Mouse (Mus musculus) midbrain, embryonic 15.5 days (tissue): ENCODE results near the gene Col26a1. TPM values are rescaled to one million over a fixed set of nuclear protein-coding genes. Genes with fewer than 3 reads are reported as not detected.

Source experiments
- ATAC-seq: fragments of 200-750 bp; cut with Nextera tagmentation; replicated peaks from 2 replicates; pipeline ENCODE4 v1.8.0; 2017; ENCODE audit warnings: moderate TSS enrichment
- H3K27ac ChIP-seq: fragments of 300-500 bp; sonication (generic); 2 replicates; pipeline ENCODE4 v1.5.1; 2015; ENCODE audit warnings: mild to moderate bottlenecking, inconsistent platforms
- H3K27me3 ChIP-seq: fragments of 300-500 bp; sonication (generic); replicated peaks from 2 replicates; pipeline ENCODE4 v1.6.1; 2015; ENCODE audit warnings: inconsistent platforms
- H3K36me3 ChIP-seq: fragments of 300-500 bp; sonication (generic); replicated peaks from 2 replicates; pipeline ENCODE4 v1.6.1; 2015; ENCODE audit warnings: inconsistent platforms
- H3K4me1 ChIP-seq: fragments of 300-500 bp; sonication (generic); 2 replicates; pipeline ENCODE4 v1.6.1; 2015; ENCODE audit warnings: inconsistent platforms
- H3K4me2 ChIP-seq: fragments of 300-500 bp; sonication (generic); 2 replicates; pipeline ENCODE4 v1.6.1; 2015; ENCODE audit warnings: inconsistent platforms, mild to moderate bottlenecking, moderate library complexity
- H3K4me3 ChIP-seq: fragments of 300-500 bp; sonication (generic); 2 replicates; pipeline ENCODE4 v1.5.1; 2015; ENCODE audit warnings: mild to moderate bottlenecking, inconsistent platforms
- H3K9ac ChIP-seq: fragments of 300-500 bp; sonication (generic); 2 replicates; pipeline ENCODE4 v1.6.1; 2015; ENCODE audit warnings: mild to moderate bottlenecking, inconsistent platforms
- H3K9me3 ChIP-seq: fragments of 300-500 bp; sonication (generic); 2 replicates; pipeline ENCODE4 v1.6.1; 2016; ENCODE audit warnings: inconsistent platforms
- WGBS: fragments of 180-500 bp; shearing (Covaris S2); methylation state at CpG from one replicate; pipeline ENCODE4 v1.1.7; 2015; ENCODE audit warnings: mixed read lengths; 5-methylcytosine and 5-hydroxymethylcytosine counted together
- polyA plus RNA-seq: library from polyadenylated mRNA; unstranded; fragments of >200 nt; fragmentation: Nextera tagmentation; extraction: Ambion mirVana; gene quantifications from 2 replicates; pipeline ENCODE4 v1.2.1, GENCODE M21; 2015

Col26a1 gene
- polyA plus RNA-seq, 1 experiment from 2014 or later: 31.6 TPM

GRCm38 (mm10) chr5:136907587-136907986 is 24.6 kb upstream of the Col26a1 start:
- peaks cover 8% of the 10 kb centered on the region; the same call in 1 of the 2 replicates for H3K36me3 ChIP-seq
- H3K27ac ChIP-seq: peak overlapping the region; percentile 66; the same call in 1 of the 2 replicates
- WGBS: 46% methylated on average over 9 of the region's 9 CpGs
- peak; percentile 40 for ATAC-seq
- H3K9ac ChIP-seq: peak overlapping the region; percentile 33; the same call in 1 of the 2 replicates
- peak overlapping the region; percentile 84 for H3K4me3 ChIP-seq
- H3K4me2 ChIP-seq: peak overlapping the region; percentile 58
- no peaks in the 10 kb centered on the region for H3K27me3 ChIP-seq
- H3K4me1 ChIP-seq: peaks cover 16% of the 10 kb centered on the region
- H3K9me3 ChIP-seq: no peaks in the 10 kb centered on the region

- Histone ChIP-seq H3K36me3 (no peaks in the 10 kb centered on the region), H3K4me2 (no peak overlapping the region), H3K9me3 (no peaks in the 10 kb centered on the region), H3K27me3 (no peaks in the 10 kb centered on the region), H3K4me3 (no peak overlapping the region), H3K9ac (no peak overlapping the region), H3K4me1 (peaks cover 16% of the 10 kb centered on the region), H3K27ac (no peak overlapping the region)
- no peak for ATAC-seq
- WGBS: 54% methylated on average over 7 of the region's 7 CpGs
These were observed 22.6 kb upstream of the Col26a1 start for GRCm38 (mm10) chr5:136905630-136906029.

GRCm38 (mm10) chr5:136904621-136905020 is 21.6 kb upstream of the Col26a1 start:
- H3K36me3 ChIP-seq: no peaks in the 10 kb centered on the region
- no peak for ATAC-seq

GRCm38 (mm10) chr5:136895529-136895963 is 12.5 kb upstream of the Col26a1 start:
- Histone ChIP-seq H3K27ac (no peak overlapping the region), H3K4me1 (no peaks in the 10 kb centered on the region), H3K9ac (no peak overlapping the region), H3K4me2 (no peak overlapping the region), H3K4me3 (no peak overlapping the region), H3K36me3 (no peaks in the 10 kb centered on the region), H3K27me3 (no peaks in the 10 kb centered on the region), H3K9me3 (no peaks in the 10 kb centered on the region)
- 59% methylated on average over 10 of the region's 10 CpGs for WGBS
- no peak for ATAC-seq

More at GRCm38 (mm10) chr5:136904621-136905020, 21.6 kb upstream of the Col26a1 start:
- no peak overlapping the region for H3K9ac ChIP-seq
- H3K4me3 ChIP-seq: no peak overlapping the region
- H3K27ac ChIP-seq: no peak overlapping the region
- WGBS: 64% methylated on average over 3 of the region's 3 CpGs
- H3K4me1 ChIP-seq: peaks cover 16% of the 10 kb centered on the region
- no peaks in the 10 kb centered on the region for H3K9me3 ChIP-seq
- no peaks in the 10 kb centered on the region for H3K27me3 ChIP-seq
- no peak overlapping the region for H3K4me2 ChIP-seq

- H3K9ac ChIP-seq: no peak overlapping the region
- ATAC-seq: no peak
- no peaks in the 10 kb centered on the region for H3K36me3 ChIP-seq
- H3K9me3 ChIP-seq: no peaks in the 10 kb centered on the region
- H3K4me2 ChIP-seq: no peak overlapping the region
- H3K27me3 ChIP-seq: no peaks in the 10 kb centered on the region
- H3K4me1 ChIP-seq: no peaks in the 10 kb centered on the region
- no peak overlapping the region for H3K4me3 ChIP-seq
- no peak overlapping the region for H3K27ac ChIP-seq
- 72% methylated on average over 25 of the region's 25 CpGs for WGBS
These were observed 12.0 kb upstream of the Col26a1 start for GRCm38 (mm10) chr5:136894840-136895528.

GRCm38 (mm10) chr5:136888539-136889355 is 5.7 kb upstream of the Col26a1 start:
- no peaks in the 10 kb centered on the region for H3K9me3 ChIP-seq
- peaks cover 7% of the 10 kb centered on the region for H3K27me3 ChIP-seq
- H3K27ac ChIP-seq: no peak overlapping the region
- no peak overlapping the region; the same call in 1 of the 2 replicates for H3K9ac ChIP-seq
- no peak overlapping the region for H3K4me3 ChIP-seq
- 71% methylated on average over 19 of the region's 19 CpGs for whole genome bisulfite sequencing
- H3K4me1 ChIP-seq: no peaks in the 10 kb centered on the region
- no peak for ATAC-seq
- H3K4me2 ChIP-seq: no peak overlapping the region
- H3K36me3 ChIP-seq: no peaks in the 10 kb centered on the region

GRCm38 (mm10) chr5:136886957-136887356 is 3.9 kb upstream of the Col26a1 start:
- WGBS: 38% methylated on average over 7 of the region's 7 CpGs
- Histone ChIP-seq H3K4me3 (no peak overlapping the region), H3K9ac (no peak overlapping the region), H3K27ac (no peak overlapping the region), H3K27me3 (peaks cover 22% of the 10 kb centered on the region), H3K4me1 (peaks cover 12% of the 10 kb centered on the region), H3K4me2 (no peak overlapping the region), H3K9me3 (no peaks in the 10 kb centered on the region), H3K36me3 (no peaks in the 10 kb centered on the region)
- no peak for ATAC-seq

GRCm38 (mm10) chr5:136882055-136882787 is 788 bp downstream of the Col26a1 start:
- peak; percentile 37 for ATAC-seq
- 1% methylated on average over 47 of the region's 47 CpGs for WGBS
- H3K9me3 ChIP-seq: no peaks in the 10 kb centered on the region
- H3K27ac ChIP-seq: no peak overlapping the region
- peaks cover 18% of the 10 kb centered on the region for H3K4me1 ChIP-seq
- no peaks in the 10 kb centered on the region for H3K36me3 ChIP-seq
- peak overlapping the region; percentile 63 for H3K4me2 ChIP-seq
- H3K27me3 ChIP-seq: peaks cover 33% of the 10 kb centered on the region
- H3K9ac ChIP-seq: peak overlapping the region; percentile 50
- H3K4me3 ChIP-seq: peak overlapping the region; percentile 53

- peak overlapping the region; percentile 63 for H3K4me2 ChIP-seq
- 5% methylated on average over 39 of the region's 39 CpGs for WGBS
- no peaks in the 10 kb centered on the region for H3K9me3 ChIP-seq
- H3K9ac ChIP-seq: peak overlapping the region; percentile 20
- no peak; the same call in 1 of the 2 replicates for ATAC-seq
- H3K27ac ChIP-seq: no peak overlapping the region
- peak overlapping the region; percentile 53 for H3K4me3 ChIP-seq
- peaks cover 33% of the 10 kb centered on the region for H3K27me3 ChIP-seq
- H3K4me1 ChIP-seq: peaks cover 18% of the 10 kb centered on the region
- no peaks in the 10 kb centered on the region for H3K36me3 ChIP-seq
These were observed 1.5 kb downstream of the Col26a1 start for GRCm38 (mm10) chr5:136881380-136882009.

GRCm38 (mm10) chr5:136880101-136880500 is 2.9 kb downstream of the Col26a1 start:
- Histone ChIP-seq H3K9me3 (no peaks in the 10 kb centered on the region), H3K4me2 (no peak overlapping the region), H3K27ac (no peak overlapping the region), H3K9ac (no peak overlapping the region), H3K27me3 (peaks cover 33% of the 10 kb centered on the region), H3K36me3 (no peaks in the 10 kb centered on the region), H3K4me3 (no peak overlapping the region), H3K4me1 (peaks cover 18% of the 10 kb centered on the region)
- 85% methylated on average over 8 of the region's 8 CpGs for WGBS
- ATAC-seq: no peak

- no peaks in the 10 kb centered on the region for H3K36me3 ChIP-seq
- no peak overlapping the region for H3K4me2 ChIP-seq
- H3K9ac ChIP-seq: no peak overlapping the region
- H3K4me3 ChIP-seq: no peak overlapping the region
- no peaks in the 10 kb centered on the region for H3K9me3 ChIP-seq
- no peak for ATAC-seq
- no peak overlapping the region for H3K27ac ChIP-seq
- WGBS: 84% methylated on average over 10 of the region's 10 CpGs
- no peaks in the 10 kb centered on the region for H3K4me1 ChIP-seq
- H3K27me3 ChIP-seq: no peaks in the 10 kb centered on the region
These were observed 8.7 kb downstream of the Col26a1 start for GRCm38 (mm10) chr5:136874271-136874670.
